Mouse (Mus musculus): ENCODE results near the gene Mtmr4. TPM values are rescaled to one million over a fixed set of nuclear protein-coding genes. Genes with fewer than 3 reads are reported as not detected.
A peak's percentile ranks its signal among the peaks of the same experiment; 100 is the strongest.

Mtmr4 gene
- total and polyA plus RNA-seq, 3 experiments: 29.4 to 32.9 (median 29.5) TPM

DNA sequence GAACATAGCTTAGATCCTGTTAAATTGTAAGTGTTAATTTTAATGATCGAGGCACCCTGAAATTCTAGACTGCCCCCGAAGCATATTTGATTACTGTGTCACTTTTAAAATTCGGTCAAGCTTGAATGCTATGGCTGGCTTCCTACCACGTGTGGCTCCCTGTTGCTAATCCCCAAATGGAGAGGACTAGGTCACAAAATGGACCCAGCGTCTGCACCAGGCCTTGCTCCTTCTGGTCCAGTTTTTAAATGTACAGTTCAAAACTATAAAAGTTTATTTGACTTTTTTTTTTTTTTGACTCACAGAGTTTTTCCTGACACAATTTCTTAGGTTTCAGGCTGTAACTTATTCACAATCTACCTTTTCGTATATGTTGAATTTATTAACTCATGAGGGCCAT lies 73.3 kb downstream of the Mtmr4 start:
- peak overlapping the region; percentile 53 to 80 (median 60) for H3K4me3 ChIP-seq (replicated peaks in 1 of 3; ENCODE audit: low read depth in 2 of 3, low read length in 2 of 3, poor library complexity in 1 of 3)
- TF ChIP-seq RAD21 (IDR thresholded peaks at IDR 0.05; ENCODE audit: low read depth, low read length): no peak
- no peak; the same call in 1 of the 2 replicates for TF ChIP-seq CHD2 (IDR thresholded peaks at IDR 0.05; ENCODE audit: low read length)
- TF ChIP-seq POLR2A (IDR thresholded peaks at IDR 0.05; ENCODE audit: low read depth, low read length): peak; percentile 60
- TF ChIP-seq ZC3H11A (IDR thresholded peaks at IDR 0.05; ENCODE audit: low read depth, low read length): peak; percentile 79
- TF ChIP-seq CTCF (conservative IDR thresholded peaks at IDR 0.05 in 1 of 2, IDR thresholded peaks at IDR 0.05 in 1 of 2; ENCODE audit: low read depth in 2 of 2, low read length in 2 of 2): no peak
- TF ChIP-seq ELF1 (IDR thresholded peaks at IDR 0.05; ENCODE audit: low read depth, low read length): peak; percentile 34; the same call in 1 of the 2 replicates
- peak; percentile 53; the same call in 1 of the 2 replicates for TF ChIP-seq EP300 (IDR thresholded peaks at IDR 0.05; ENCODE audit: low read length)
- TF ChIP-seq SMC3 (IDR thresholded peaks at IDR 0.05; ENCODE audit: low read depth, low read length): peak; percentile 18; the same call in 1 of the 2 replicates
- TF ChIP-seq USF1 (IDR thresholded peaks at IDR 0.05; ENCODE audit: low read depth, low read length): peak; percentile 63
- no peak for TF ChIP-seq PAX5 (IDR thresholded peaks at IDR 0.05; ENCODE audit: low read length)
- peak; percentile 70 for TF ChIP-seq NRF1 (IDR thresholded peaks at IDR 0.05; ENCODE audit: low read depth, low read length)
- TF ChIP-seq UBTF (IDR thresholded peaks at IDR 0.05; ENCODE audit: low read depth, low read length): peak; percentile 57; the same call in 1 of the 2 replicates
- no peak for TF ChIP-seq JUND (conservative IDR thresholded peaks at IDR 0.05; ENCODE audit: low read depth, low read length)
- TF ChIP-seq MAZ (IDR thresholded peaks at IDR 0.05; ENCODE audit: low read depth, low read length): no peak
- 0 out of 2 replicates have a peak, but pooled peaks have one; percentile 40 for TF ChIP-seq IRF4 (IDR thresholded peaks at IDR 0.05; ENCODE audit: low read depth, low read length)
- TF ChIP-seq ZKSCAN1 (IDR thresholded peaks at IDR 0.05; ENCODE audit: borderline replicate concordance, low read depth, low read length): no peak
- no peak for TF ChIP-seq JUN (IDR thresholded peaks at IDR 0.05; ENCODE audit: insufficient read depth, low read depth, low read length)
- TF ChIP-seq CHD1 (IDR thresholded peaks at IDR 0.05; ENCODE audit: low read depth, low read length): peak; percentile 95
- TF ChIP-seq MYC (IDR thresholded peaks at IDR 0.05; ENCODE audit: low read depth, low read length): peak; percentile 99
- no peak for TF ChIP-seq ZMIZ1 (IDR thresholded peaks at IDR 0.05; ENCODE audit: low read depth, low read length)
- TF ChIP-seq TBP (conservative IDR thresholded peaks at IDR 0.05; ENCODE audit: low read depth, low read length): peak; percentile 92
- TF ChIP-seq SIN3A (IDR thresholded peaks at IDR 0.05; ENCODE audit: low read length): peak; percentile 98
- TF ChIP-seq MAX (IDR thresholded peaks at IDR 0.05; ENCODE audit: low read length): peak; percentile 98
- peak; percentile 33; the same call in 1 of the 2 replicates for TF ChIP-seq ETS1 (conservative IDR thresholded peaks at IDR 0.05; ENCODE audit: low read depth, low read length)
- TF ChIP-seq USF2 (conservative IDR thresholded peaks at IDR 0.05; ENCODE audit: low read depth, low read length): peak; percentile 42
- no peak for TF ChIP-seq MEF2A (IDR thresholded peaks at IDR 0.05; ENCODE audit: borderline replicate concordance, low read depth, low read length)
- TF ChIP-seq RCOR1 (conservative IDR thresholded peaks at IDR 0.05; ENCODE audit: low read depth, low read length): 0 out of 2 replicates have a peak, but pooled peaks have one; percentile 42
- TF ChIP-seq E2F4 (IDR thresholded peaks at IDR 0.05; ENCODE audit: insufficient replicate concordance, low read depth, low read length): no peak
- peak; percentile 71 for TF ChIP-seq NELFE (IDR thresholded peaks at IDR 0.05; ENCODE audit: low read depth, low read length)
- peak; percentile 66 for TF ChIP-seq HCFC1 (IDR thresholded peaks at IDR 0.05; ENCODE audit: low read depth, low read length)
- peak; percentile 62 for TF ChIP-seq BHLHE40 (IDR thresholded peaks at IDR 0.05; ENCODE audit: low read depth, low read length)
- no peak for TF ChIP-seq GABPA (IDR thresholded peaks at IDR 0.05; ENCODE audit: insufficient replicate concordance, low read depth, low read length)
- 0 out of 2 replicates have a peak, but pooled peaks have one; percentile 66 for TF ChIP-seq KAT2A (IDR thresholded peaks at IDR 0.05; ENCODE audit: insufficient replicate concordance, low read length)
- TF ChIP-seq MXI1 (IDR thresholded peaks at IDR 0.05; ENCODE audit: low read depth, low read length): peak; percentile 99
- TF ChIP-seq TCF12 (IDR thresholded peaks at IDR 0.05; ENCODE audit: low read depth, low read length): peak; percentile 65
- TF ChIP-seq MAFK (IDR thresholded peaks at IDR 0.05; ENCODE audit: insufficient replicate concordance, low read length): 0 out of 2 replicates have a peak, but pooled peaks have one; percentile 29
- TF ChIP-seq ZNF384 (IDR thresholded peaks at IDR 0.05; ENCODE audit: low read depth, low read length): no peak
- 0 out of 2 replicates have a peak, but pooled peaks have one; percentile 57 for TF ChIP-seq POLR2AphosphoS2 (IDR thresholded peaks at IDR 0.05; ENCODE audit: low read depth, low read length)
- H3K4me1 ChIP-seq (ENCODE audit: control insufficient read depth in 1 of 2, insufficient read depth in 2 of 2): peaks cover 4 to 29% of the 10 kb centered on the region in 2 experiments
- H3K27ac ChIP-seq (ENCODE audit: insufficient read depth, low read depth): 0 out of 2 replicates have a peak overlapping the region, but pooled peaks have one; percentile 41
- H3K79me2 ChIP-seq (replicated peaks; ENCODE audit: control insufficient read depth, extremely low read depth, insufficient read depth, poor library complexity, severe bottlenecking): peaks cover 69% of the 10 kb centered on the region
- in situ Hi-C loops (cut with MboI; ENCODE audit: low pct_ligation_motif_present, low pct_unique_long_range_greater_than_20kb, low sequenced_read_pairs) (no loop called here), dilution Hi-C loops (cut with MboI; ENCODE audit: extremely low pct_ligation_motif_present, extremely low pct_unique_long_range_greater_than_20kb, low sequenced_read_pairs) (no loop called here)
- peak overlapping the region; percentile 99 for H3K9ac ChIP-seq (ENCODE audit: insufficient read depth, low read depth)
- peaks cover 0 to 14% of the 10 kb centered on the region in 2 experiments for H3K36me3 ChIP-seq (replicated peaks in 1 of 2; ENCODE audit: control insufficient read depth in 1 of 2, insufficient read depth in 1 of 2, low read length in 1 of 2)
- H3K27me3 ChIP-seq (replicated peaks): no peaks in the 10 kb centered on the region
- DNase-seq (ENCODE audit: extremely low read depth): peak; percentile 91
- no peaks in the 10 kb centered on the region for H3K9me3 ChIP-seq (replicated peaks; ENCODE audit: low read length)
- peak overlapping the region; percentile 94 for H3K4me2 ChIP-seq (ENCODE audit: insufficient read depth, low read depth, poor library complexity, severe bottlenecking)

All from CH12.LX (cell line).